Mouse (Mus musculus): ENCODE measurements around the gene Mfsd4a. TPM values are rescaled to one million over a fixed set of nuclear protein-coding genes. Genes with fewer than 3 reads are reported as not detected.

Gene Mfsd4a
- polyA plus RNA-seq, 1 experiment, result 73.5 TPM

DNA sequence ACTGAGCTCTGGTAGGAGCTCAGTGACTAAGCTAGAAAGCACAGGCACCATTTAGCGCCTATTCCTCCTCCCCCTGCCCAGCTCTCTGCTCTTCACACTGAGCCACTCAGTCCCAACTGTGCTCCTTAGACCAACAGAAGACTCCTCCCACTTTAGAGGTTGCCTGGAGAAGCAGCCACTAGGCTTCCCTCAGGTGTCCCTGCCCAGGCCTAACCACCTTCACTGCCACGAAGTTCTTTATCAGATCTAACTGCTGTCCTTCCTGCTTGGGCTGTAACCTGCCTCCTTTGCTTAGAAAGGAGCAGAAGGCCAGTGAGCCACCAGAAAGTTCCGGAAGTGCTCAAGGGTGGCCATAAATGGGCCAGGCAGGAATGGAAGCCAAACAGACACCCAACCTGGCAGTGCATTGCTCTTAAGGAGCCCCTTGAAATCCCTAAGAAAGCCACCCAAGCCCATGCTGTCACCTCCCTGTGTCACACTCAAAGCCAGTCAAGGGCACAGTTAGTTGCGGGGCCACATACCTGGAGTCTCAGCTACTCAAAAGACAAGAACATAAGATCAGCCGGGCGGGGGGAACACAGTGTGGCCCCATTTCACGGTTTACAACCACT, 12.7 kb downstream of the Mfsd4a start:
- Histone ChIP-seq H3K4me3 (ENCODE audit: insufficient read depth, low read length) (no peak overlapping the region), H3K27ac (ENCODE audit: insufficient read depth, low read length) (no peak overlapping the region), H3K4me1 (ENCODE audit: control insufficient read depth, insufficient read depth, low read length) (no peaks in the 10 kb centered on the region)
- TF ChIP-seq CTCF (IDR thresholded peaks at IDR 0.05; ENCODE audit: extremely low read depth, insufficient read depth, low read length) (no peak), POLR2A (IDR thresholded peaks at IDR 0.05; ENCODE audit: extremely low read depth, insufficient read depth, low read length) (no peak)

DNA sequence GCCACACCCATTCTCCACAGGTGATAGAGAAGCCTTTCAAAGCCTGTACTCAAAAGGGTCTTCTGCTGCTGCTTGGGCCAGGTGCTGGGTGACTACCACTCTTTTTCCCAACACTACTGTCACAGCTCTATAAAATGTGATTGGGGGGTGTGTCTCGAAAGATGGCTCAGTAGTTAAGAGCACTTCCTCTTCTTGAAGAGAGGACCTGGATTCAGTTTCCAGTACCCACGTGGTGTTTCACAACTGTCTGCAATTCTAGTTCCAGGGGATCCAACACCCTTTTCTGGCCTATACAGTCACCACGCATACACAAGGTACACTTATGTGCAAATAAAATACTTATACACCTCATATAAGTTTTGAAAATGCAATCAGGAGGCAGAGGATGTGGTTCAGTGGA, 13.5 kb downstream of the Mfsd4a start:
- Histone ChIP-seq H3K4me1 (ENCODE audit: control insufficient read depth, insufficient read depth, low read length) (no peaks in the 10 kb centered on the region), H3K4me3 (ENCODE audit: insufficient read depth, low read length) (no peak overlapping the region), H3K27ac (ENCODE audit: insufficient read depth, low read length) (no peak overlapping the region)
- TF ChIP-seq POLR2A (IDR thresholded peaks at IDR 0.05; ENCODE audit: extremely low read depth, insufficient read depth, low read length), result no peak
- no peak for TF ChIP-seq CTCF (IDR thresholded peaks at IDR 0.05; ENCODE audit: extremely low read depth, insufficient read depth, low read length)

DNA sequence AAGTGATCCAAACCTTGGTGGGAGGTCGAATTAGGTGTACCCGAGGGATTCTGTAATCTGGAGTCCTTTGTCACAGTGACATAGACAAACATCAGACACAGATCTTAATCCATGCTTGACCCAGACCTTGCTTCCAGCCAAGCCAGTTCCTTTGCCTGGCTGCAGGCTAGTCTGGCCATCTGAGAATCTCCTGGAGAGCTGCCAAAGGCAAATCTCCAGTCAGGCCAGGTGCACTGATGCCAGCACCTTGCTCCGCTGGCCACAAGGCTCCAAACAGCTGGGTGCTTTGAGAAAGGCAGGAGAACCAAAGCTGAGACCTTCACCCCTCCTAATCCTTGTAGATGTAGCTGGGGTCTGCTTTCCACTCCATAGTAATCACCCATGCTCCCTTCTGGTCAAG, 16.1 kb downstream of the Mfsd4a start:
- no peaks in the 10 kb centered on the region for H3K4me1 ChIP-seq (ENCODE audit: control insufficient read depth, insufficient read depth, low read length)
- TF ChIP-seq POLR2A (IDR thresholded peaks at IDR 0.05; ENCODE audit: extremely low read depth, insufficient read depth, low read length) (no peak), CTCF (IDR thresholded peaks at IDR 0.05; ENCODE audit: extremely low read depth, insufficient read depth, low read length) (no peak)
- no peak overlapping the region for H3K4me3 ChIP-seq (ENCODE audit: insufficient read depth, low read length)
- H3K27ac ChIP-seq (ENCODE audit: insufficient read depth, low read length), result no peak overlapping the region

DNA sequence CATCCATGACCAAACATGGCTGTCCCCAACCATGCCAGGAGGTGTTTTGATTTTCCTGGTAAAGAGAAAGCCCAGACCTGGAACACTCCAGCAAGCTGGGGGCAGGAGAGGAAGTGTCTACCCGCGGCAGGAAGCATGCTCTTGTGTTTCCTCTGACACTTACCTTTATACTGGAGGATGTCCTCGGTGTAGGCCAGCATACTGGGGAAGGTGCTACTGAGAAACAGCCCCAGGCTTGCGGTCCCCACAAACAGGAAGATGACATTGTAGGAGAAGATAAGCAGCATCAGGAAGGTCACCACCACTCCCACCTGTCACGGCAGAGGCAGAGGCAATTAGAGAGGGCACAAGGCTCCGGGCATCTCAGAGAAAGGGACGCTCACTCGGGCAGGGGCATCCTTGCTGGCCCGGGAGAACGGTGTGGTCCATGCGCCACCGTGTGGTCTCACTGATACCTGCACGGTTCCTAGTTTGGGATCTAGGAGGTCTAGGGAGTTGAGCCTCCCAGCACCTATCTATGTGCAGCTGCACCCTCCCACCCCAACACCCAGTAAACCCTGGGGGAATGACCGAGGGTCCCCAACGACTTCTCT, 21.6 kb downstream of the Mfsd4a start:
- Histone ChIP-seq H3K27ac (ENCODE audit: insufficient read depth, low read length) (no peak overlapping the region), H3K4me3 (ENCODE audit: insufficient read depth, low read length) (no peak overlapping the region), H3K4me1 (ENCODE audit: control insufficient read depth, insufficient read depth, low read length) (peaks cover 5% of the 10 kb centered on the region)
- TF ChIP-seq POLR2A (IDR thresholded peaks at IDR 0.05; ENCODE audit: extremely low read depth, insufficient read depth, low read length) (no peak), CTCF (IDR thresholded peaks at IDR 0.05; ENCODE audit: extremely low read depth, insufficient read depth, low read length) (peak; percentile 82)

DNA sequence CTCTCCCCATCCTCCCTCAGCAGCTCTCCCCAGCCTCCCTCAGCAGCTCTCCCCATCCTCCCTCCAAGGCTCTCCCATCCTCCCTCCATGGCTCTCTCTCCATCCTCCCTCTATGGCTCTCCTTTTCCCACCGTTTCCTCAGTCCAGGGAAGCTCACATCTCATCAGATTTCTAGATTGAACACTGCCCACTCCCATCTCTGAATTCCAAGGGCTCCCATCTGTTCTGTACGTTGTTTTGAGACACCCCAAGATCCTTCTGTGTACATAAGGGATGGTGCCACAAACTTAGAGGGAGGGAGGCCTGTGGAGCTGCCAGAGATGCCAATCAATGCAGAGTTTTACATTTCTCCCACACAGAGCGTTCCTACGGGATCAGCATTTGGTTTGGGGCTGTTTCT, 24.1 kb downstream of the Mfsd4a start:
- Histone ChIP-seq H3K4me1 (ENCODE audit: control insufficient read depth, insufficient read depth, low read length) (peaks cover 6% of the 10 kb centered on the region), H3K27ac (ENCODE audit: insufficient read depth, low read length) (no peak overlapping the region), H3K4me3 (ENCODE audit: insufficient read depth, low read length) (no peak overlapping the region)
- TF ChIP-seq POLR2A (IDR thresholded peaks at IDR 0.05; ENCODE audit: extremely low read depth, insufficient read depth, low read length), result no peak
- TF ChIP-seq CTCF (IDR thresholded peaks at IDR 0.05; ENCODE audit: extremely low read depth, insufficient read depth, low read length), result no peak

DNA sequence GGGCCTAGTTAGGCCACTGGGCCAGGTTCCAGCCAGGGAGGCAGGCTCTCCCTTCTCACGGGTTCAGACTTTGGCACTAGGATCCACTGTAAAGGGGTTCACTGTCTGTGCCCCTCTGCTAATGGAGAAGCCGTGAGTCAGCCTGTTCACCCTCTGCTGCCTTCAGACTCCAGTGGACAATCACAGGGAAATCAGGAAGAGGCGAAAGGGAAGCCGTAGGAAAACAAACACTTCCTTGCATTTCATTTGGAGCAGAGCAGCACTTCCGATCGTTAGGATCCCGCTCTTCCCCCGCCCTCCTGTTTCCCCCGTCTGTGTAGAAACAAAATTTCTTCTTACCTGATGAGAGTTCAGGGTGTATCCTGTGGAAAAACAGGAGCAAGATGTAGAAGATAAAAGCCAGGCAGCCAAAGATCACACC, 27.7 kb downstream of the Mfsd4a start:
- peaks cover 6% of the 10 kb centered on the region for H3K4me1 ChIP-seq (ENCODE audit: control insufficient read depth, insufficient read depth, low read length)
- H3K27ac ChIP-seq (ENCODE audit: insufficient read depth, low read length), result no peak overlapping the region
- TF ChIP-seq POLR2A (IDR thresholded peaks at IDR 0.05; ENCODE audit: extremely low read depth, insufficient read depth, low read length), result no peak
- no peak for TF ChIP-seq CTCF (IDR thresholded peaks at IDR 0.05; ENCODE audit: extremely low read depth, insufficient read depth, low read length)
- H3K4me3 ChIP-seq (ENCODE audit: insufficient read depth, low read length), result no peak overlapping the region

DNA sequence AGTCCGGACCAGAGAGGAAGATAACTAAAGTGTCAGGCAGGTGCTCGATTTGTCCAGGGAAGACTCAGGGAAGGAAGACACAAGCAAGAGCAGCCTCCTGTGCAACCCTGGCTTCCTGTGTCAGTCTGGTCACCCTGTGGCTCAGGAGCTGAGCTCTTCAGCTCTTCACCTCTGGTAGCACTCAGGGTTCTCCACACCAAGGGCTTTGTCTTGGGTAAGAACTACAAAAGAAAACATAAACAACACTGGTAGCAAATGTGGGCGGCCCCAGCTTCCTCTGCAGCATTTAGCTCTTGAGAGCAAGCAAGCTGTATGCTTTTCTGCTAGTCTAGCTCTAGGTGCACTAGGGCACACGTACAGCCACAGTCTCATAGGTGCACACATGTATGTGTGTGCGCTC, 29.1 kb downstream of the Mfsd4a start:
- Histone ChIP-seq H3K4me1 (ENCODE audit: control insufficient read depth, insufficient read depth, low read length) (peaks cover 5% of the 10 kb centered on the region), H3K4me3 (ENCODE audit: insufficient read depth, low read length) (no peak overlapping the region), H3K27ac (ENCODE audit: insufficient read depth, low read length) (no peak overlapping the region)
- TF ChIP-seq CTCF (IDR thresholded peaks at IDR 0.05; ENCODE audit: extremely low read depth, insufficient read depth, low read length), result no peak
- TF ChIP-seq POLR2A (IDR thresholded peaks at IDR 0.05; ENCODE audit: extremely low read depth, insufficient read depth, low read length), result no peak

DNA sequence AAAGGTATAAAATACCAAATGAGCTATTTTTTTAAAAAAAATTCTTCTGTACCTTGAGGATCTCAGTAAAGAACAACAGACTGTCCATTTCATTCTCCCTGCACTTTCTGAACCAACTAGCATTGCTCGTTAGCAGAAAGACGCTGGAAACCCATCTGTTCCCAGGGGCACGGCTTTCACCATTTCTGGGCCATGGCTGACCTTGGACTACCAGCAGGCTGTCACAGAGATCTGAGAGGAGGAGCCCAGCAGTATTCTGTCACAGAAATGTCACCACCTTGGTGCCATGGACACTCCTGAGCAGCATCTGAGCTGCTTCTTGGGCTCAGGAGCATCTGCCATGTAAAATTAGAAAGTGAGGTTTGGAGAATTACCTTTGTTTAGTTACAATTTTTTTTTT, 30.1 kb downstream of the Mfsd4a start:
- Histone ChIP-seq H3K4me3 (ENCODE audit: insufficient read depth, low read length) (no peak overlapping the region), H3K27ac (ENCODE audit: insufficient read depth, low read length) (no peak overlapping the region), H3K4me1 (ENCODE audit: control insufficient read depth, insufficient read depth, low read length) (peaks cover 3% of the 10 kb centered on the region; the same call in 1 of the 2 replicates)
- TF ChIP-seq CTCF (IDR thresholded peaks at IDR 0.05; ENCODE audit: extremely low read depth, insufficient read depth, low read length), result no peak
- no peak for TF ChIP-seq POLR2A (IDR thresholded peaks at IDR 0.05; ENCODE audit: extremely low read depth, insufficient read depth, low read length)

DNA sequence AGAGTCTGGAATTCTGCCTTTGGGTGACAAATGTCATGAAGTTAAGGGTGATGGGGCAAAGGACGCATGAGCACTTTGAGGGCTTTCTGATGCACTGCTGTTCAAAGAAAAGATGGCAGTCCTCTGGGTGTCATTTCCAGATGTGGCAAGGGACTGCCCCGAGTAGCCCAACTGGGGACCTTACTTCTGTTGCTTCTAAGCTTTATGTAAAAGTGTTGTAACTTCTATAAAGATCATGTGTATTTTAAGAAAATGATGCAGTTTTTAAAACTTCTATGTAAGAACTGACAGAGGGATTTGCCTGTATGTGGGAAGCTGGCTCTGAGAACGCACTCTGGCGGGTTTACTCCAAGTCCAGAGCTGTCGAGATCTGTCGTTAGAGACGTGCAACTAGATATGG, 35.7 kb downstream of the Mfsd4a start:
- TF ChIP-seq POLR2A (IDR thresholded peaks at IDR 0.05; ENCODE audit: extremely low read depth, insufficient read depth, low read length), result no peak
- no peak for TF ChIP-seq CTCF (IDR thresholded peaks at IDR 0.05; ENCODE audit: extremely low read depth, insufficient read depth, low read length)
- Histone ChIP-seq H3K27ac (ENCODE audit: insufficient read depth, low read length) (no peak overlapping the region), H3K4me3 (ENCODE audit: insufficient read depth, low read length) (no peak overlapping the region), H3K4me1 (ENCODE audit: control insufficient read depth, insufficient read depth, low read length) (no peaks in the 10 kb centered on the region; the same call in none of the 2 replicates)

DNA sequence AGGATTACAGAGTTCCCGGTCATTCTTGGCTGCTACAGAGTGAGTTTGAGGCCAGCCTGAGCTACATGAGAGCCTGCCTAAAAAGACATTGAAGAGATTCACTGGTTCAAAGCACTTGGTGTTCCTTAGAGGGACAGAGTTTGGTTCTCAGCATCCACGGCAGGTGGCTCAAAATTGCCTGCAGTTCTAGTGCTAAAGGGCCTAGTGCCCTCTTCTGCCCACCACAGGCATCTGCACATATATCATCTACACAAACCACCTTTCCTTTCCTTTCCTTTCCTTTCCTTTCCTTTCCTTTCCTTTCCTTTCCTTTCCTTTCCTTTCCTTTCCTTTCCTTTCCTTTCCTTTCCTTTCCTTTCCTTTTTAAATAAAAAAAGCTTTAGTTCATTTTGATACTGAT, 37.3 kb downstream of the Mfsd4a start:
- Histone ChIP-seq H3K4me1 (ENCODE audit: control insufficient read depth, insufficient read depth, low read length) (no peaks in the 10 kb centered on the region; the same call in none of the 2 replicates), H3K27ac (ENCODE audit: insufficient read depth, low read length) (no peak overlapping the region), H3K4me3 (ENCODE audit: insufficient read depth, low read length) (no peak overlapping the region)
- no peak for TF ChIP-seq POLR2A (IDR thresholded peaks at IDR 0.05; ENCODE audit: extremely low read depth, insufficient read depth, low read length)
- peak; percentile 29 for TF ChIP-seq CTCF (IDR thresholded peaks at IDR 0.05; ENCODE audit: extremely low read depth, insufficient read depth, low read length)
